Mouse (Mus musculus) liver, embryonic 12.5 days (tissue): ENCODE measurements at regions not wholly inside any gene's neighbourhood (a gene's known extent, or its start where the extent isn't known, plus 50 kb on each side); places are given as distances from the start of the nearest gene placed in this dataset.

Source experiments
- ATAC-seq: fragments of 200-750 bp; cut with Nextera tagmentation; 2 replicates; pipeline ENCODE4 v1.8.0; 2017; ENCODE audit warnings: moderate number of reproducible peaks, mild to moderate bottlenecking, moderate library complexity
- H3K27ac ChIP-seq: fragments of 300-500 bp; sonication (generic); 2 replicates; pipeline ENCODE4 v1.5.1; 2016; ENCODE audit warnings: mild to moderate bottlenecking
- H3K27me3 ChIP-seq: fragments of 300-500 bp; sonication (generic); replicated peaks from 2 replicates; pipeline ENCODE4 v1.6.1; 2016; ENCODE audit warnings: mild to moderate bottlenecking, moderate library complexity
- H3K36me3 ChIP-seq: fragments of 300-500 bp; sonication (generic); 2 replicates; pipeline ENCODE4 v1.6.1; 2016; ENCODE audit warnings: mild to moderate bottlenecking, moderate library complexity
- H3K4me1 ChIP-seq: fragments of 300-500 bp; sonication (generic); 2 replicates; pipeline ENCODE4 v1.6.1; 2016
- H3K4me2 ChIP-seq: fragments of 300-500 bp; sonication (generic); 2 replicates; pipeline ENCODE4 v1.6.1; 2016; ENCODE audit warnings: mild to moderate bottlenecking, moderate library complexity
- H3K4me3 ChIP-seq: fragments of 300-500 bp; sonication (generic); 2 replicates; pipeline ENCODE4 v1.5.1; 2016; ENCODE audit warnings: mild to moderate bottlenecking, moderate library complexity
- H3K9ac ChIP-seq: fragments of 300-500 bp; sonication (generic); 2 replicates; pipeline ENCODE4 v1.6.1; 2016; ENCODE audit warnings: mild to moderate bottlenecking, moderate library complexity
- H3K9me3 ChIP-seq: fragments of 300-500 bp; sonication (generic); replicated peaks from 2 replicates; pipeline ENCODE4 v1.6.1; 2016; ENCODE audit warnings: mild to moderate bottlenecking, moderate library complexity
- WGBS: fragments of 180-500 bp; shearing (Covaris S2); methylation state at CpG from one replicate; pipeline ENCODE4 v1.1.7; 2016; ENCODE audit not compliant: insufficient replicate concordance; 5-methylcytosine and 5-hydroxymethylcytosine counted together

DNA sequence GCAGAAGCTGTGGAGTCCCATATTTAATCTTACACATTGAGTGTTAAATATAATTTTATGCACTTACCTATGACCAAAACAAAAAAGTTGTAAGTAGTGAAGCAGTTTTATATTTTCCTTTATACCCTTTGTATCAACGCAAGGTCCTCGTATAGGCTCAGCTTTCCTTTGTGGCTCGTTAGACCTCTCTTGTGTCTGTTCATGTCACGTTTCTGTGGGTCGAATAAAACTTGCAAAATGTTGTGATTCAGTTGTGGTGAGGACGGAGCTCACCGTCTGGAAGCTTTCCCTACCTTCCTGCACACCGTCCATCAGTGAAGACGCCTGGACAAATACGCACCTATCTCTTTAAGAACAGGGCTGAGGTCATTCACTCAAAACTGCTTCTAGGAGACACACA lies 64.9 kb upstream of the Cpsf6 start:
- Histone ChIP-seq H3K27ac (no peak overlapping the region), H3K9ac (no peak overlapping the region), H3K36me3 (no peaks in the 10 kb centered on the region), H3K4me3 (no peak overlapping the region), H3K4me1 (no peaks in the 10 kb centered on the region), H3K27me3 (no peaks in the 10 kb centered on the region), H3K9me3 (0 out of 2 replicates have a peak, but pooled peaks cover 2% of the 10 kb centered on the region), H3K4me2 (no peak overlapping the region)
- no peak for ATAC-seq
- 59% methylated on average over 10 of the region's 10 CpGs for WGBS

DNA sequence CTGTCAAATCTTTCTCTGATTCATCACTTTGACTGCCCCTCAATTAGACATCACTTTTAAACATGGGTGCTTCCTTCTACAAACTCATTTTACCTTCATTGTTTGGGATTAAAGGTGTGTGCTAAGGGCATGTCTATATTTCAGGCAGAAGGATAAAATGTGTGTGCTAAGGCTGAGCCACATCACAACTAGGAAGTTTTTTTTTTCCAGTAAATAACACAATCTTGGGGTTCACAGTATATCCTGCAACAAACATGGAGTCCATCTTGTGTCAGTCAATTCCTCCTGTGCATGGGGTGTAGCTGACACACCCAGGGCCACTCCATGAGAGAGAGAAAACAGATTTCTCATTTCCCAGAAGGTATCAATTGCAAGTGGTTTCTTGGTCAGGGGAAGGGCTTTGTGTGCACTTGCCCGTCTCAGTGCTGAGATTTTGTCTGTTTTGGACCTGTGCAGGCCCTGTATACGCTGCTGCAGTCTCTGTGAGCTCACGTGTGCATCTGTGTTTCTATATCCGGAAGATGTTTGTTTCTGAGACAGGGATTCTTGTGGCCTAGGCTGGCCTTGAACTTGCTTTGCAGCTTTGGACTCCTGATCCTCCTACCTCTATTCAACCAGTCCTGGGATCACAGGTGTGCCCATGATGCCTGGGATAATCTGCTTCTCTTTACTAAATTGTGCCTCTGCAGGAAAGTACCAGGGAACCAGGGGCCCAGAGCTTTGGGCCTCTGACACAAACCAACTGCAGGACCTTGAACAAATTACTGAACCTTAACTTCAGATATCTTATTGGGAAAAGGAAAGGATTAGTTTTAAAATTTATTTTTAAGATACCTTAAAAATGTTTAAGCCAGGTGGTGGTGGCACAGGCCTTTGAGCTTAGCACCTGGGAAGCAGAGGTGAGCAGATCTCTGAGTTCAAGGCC lies 63.9 kb upstream of the Cpsf6 start:
- ATAC-seq = no peak
- 76% methylated on average over 4 of the region's 4 CpGs for WGBS
- Histone ChIP-seq H3K9me3 (0 out of 2 replicates have a peak, but pooled peaks cover 3% of the 10 kb centered on the region), H3K4me1 (no peaks in the 10 kb centered on the region), H3K9ac (no peak overlapping the region), H3K27me3 (no peaks in the 10 kb centered on the region), H3K4me2 (no peak overlapping the region), H3K4me3 (no peak overlapping the region), H3K36me3 (no peaks in the 10 kb centered on the region), H3K27ac (no peak overlapping the region)

DNA sequence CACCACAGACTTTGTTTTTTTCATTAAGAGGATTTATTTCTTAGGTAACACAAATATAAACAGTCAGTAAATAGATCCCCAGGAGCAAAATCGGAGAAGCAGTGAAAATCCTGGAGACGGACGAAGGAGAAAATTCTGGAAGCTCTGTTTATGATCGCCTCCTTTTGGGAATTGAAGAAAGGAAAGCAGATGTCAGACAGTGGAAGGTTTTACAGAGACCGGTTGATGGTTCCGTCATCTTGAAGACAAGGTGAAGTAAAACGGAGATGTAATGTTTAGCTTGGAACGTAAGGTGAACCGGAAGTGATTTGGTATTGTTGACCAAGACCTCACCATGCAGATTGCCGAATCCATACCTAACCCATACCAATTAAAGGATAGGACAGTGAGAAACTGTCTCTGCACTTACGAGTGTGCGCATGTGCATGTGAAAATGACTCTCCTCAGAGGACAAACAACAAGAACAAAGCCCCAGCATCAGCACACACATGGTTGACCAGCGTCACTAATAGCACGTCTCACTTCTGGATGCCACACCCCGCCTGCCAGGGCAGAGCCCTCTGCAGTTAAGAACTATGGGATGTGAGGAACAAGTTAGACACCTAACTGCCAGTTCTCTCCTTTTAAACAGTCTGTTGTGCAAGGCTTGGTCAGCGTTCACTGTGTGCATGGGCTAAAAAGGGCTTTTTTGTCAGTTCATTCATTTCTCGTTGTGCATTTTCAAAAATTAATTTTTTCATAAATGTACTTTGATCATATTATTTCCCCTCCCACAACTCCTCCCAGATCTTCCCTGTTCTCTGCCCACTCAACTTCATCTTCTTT lies 62.4 kb upstream of the Cpsf6 start:
- H3K4me3 ChIP-seq = no peak overlapping the region
- H3K27ac ChIP-seq = no peak overlapping the region
- H3K4me1 ChIP-seq = no peaks in the 10 kb centered on the region
- H3K36me3 ChIP-seq = no peaks in the 10 kb centered on the region
- no peak overlapping the region for H3K4me2 ChIP-seq
- no peak for ATAC-seq
- no peaks in the 10 kb centered on the region for H3K27me3 ChIP-seq
- H3K9me3 ChIP-seq = 0 out of 2 replicates have a peak, but pooled peaks cover 3% of the 10 kb centered on the region
- no peak overlapping the region for H3K9ac ChIP-seq
- 78% methylated on average over 17 of the region's 17 CpGs for WGBS

DNA sequence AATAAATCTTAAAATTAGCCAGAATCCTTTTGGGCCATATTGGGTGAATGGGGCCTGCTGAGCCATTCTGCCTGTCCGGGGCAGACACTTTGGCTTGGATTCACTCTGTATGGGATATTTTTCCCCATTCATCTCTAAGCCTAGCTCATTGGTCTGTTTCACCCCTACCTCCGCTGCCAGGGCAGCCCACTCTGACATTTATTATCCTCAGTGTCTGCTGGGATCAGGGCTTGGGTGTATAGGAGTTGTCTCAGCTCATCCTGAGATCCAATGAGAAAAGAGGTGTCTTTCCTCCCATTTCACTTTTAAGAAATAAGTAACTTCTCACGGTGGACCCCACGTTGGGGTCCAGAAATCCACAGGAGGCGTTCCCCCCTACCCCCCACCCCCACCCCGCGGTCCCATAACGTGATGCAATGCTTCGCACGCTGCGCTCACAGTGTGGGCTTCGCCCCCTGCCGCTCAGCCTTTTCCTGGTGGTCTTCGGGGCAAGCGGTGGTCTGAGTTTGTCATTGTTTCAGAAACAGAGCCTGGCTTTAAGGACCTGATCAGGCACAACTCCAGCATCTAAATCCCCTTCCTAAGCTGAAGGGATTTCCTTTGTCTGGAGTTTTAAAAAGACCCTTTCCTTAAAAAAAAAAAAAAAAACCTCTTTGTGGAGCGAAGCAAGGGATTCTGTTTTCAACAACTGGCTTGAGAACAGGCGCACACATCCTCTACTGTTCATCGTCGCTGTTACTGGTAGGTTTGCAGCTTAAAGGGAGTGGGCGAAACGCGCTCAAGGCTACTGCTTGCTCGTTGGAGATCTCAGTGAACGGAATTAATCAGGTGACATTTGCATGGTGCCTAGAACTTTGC lies 61.5 kb upstream of the Cpsf6 start:
- H3K9me3 ChIP-seq = 0 out of 2 replicates have a peak, but pooled peaks cover 3% of the 10 kb centered on the region
- no peak overlapping the region for H3K27ac ChIP-seq
- H3K36me3 ChIP-seq = no peaks in the 10 kb centered on the region
- ATAC-seq = no peak
- H3K9ac ChIP-seq = no peak overlapping the region
- no peak overlapping the region for H3K4me3 ChIP-seq
- no peaks in the 10 kb centered on the region for H3K4me1 ChIP-seq
- WGBS = 51% methylated on average over 24 of the region's 24 CpGs
- H3K27me3 ChIP-seq = no peaks in the 10 kb centered on the region
- H3K4me2 ChIP-seq = no peak overlapping the region

DNA sequence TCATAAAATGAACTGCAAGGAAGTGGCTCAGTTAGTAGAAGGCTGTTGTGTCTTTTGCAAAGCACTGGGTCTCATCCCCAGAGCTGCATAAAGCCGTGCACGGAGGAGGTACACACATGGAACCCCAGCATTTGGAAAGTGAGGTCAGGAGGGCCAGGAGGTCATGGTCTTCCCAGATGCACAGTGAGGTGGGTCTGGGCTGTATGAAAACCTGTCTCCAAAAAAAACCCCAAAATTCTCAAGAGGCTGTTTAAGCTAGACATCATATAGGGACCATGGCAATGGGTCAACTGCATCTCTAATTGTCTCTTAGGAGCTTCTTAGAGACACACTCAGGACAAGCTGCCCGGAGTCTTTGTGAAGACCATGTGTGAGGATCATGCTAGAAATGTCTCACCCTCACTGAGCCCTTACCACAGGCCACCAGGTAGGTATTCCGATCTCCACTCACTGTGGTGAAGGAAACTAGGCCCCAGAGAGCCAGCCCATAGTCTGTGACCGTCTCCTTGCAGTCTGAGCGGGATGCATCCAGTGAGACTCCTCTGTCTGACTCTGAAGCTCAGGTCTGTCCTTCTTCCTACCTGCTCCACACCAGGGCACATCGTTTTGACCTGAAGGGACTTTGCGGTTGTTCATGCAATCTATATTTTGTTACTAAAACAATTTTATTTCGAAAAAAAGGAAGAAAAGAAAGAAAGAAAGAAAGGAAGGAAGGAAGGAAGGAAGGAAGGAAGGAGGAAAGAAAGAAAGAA lies 60.6 kb upstream of the Cpsf6 start:
- 66% methylated on average over 9 of the region's 9 CpGs for WGBS
- no peak for ATAC-seq
- Histone ChIP-seq H3K4me1 (peaks cover 5% of the 10 kb centered on the region), H3K36me3 (no peaks in the 10 kb centered on the region), H3K9ac (no peak overlapping the region), H3K27me3 (no peaks in the 10 kb centered on the region), H3K27ac (no peak overlapping the region), H3K9me3 (0 out of 2 replicates have a peak, but pooled peaks cover 3% of the 10 kb centered on the region), H3K4me3 (no peak overlapping the region), H3K4me2 (no peak overlapping the region)

DNA sequence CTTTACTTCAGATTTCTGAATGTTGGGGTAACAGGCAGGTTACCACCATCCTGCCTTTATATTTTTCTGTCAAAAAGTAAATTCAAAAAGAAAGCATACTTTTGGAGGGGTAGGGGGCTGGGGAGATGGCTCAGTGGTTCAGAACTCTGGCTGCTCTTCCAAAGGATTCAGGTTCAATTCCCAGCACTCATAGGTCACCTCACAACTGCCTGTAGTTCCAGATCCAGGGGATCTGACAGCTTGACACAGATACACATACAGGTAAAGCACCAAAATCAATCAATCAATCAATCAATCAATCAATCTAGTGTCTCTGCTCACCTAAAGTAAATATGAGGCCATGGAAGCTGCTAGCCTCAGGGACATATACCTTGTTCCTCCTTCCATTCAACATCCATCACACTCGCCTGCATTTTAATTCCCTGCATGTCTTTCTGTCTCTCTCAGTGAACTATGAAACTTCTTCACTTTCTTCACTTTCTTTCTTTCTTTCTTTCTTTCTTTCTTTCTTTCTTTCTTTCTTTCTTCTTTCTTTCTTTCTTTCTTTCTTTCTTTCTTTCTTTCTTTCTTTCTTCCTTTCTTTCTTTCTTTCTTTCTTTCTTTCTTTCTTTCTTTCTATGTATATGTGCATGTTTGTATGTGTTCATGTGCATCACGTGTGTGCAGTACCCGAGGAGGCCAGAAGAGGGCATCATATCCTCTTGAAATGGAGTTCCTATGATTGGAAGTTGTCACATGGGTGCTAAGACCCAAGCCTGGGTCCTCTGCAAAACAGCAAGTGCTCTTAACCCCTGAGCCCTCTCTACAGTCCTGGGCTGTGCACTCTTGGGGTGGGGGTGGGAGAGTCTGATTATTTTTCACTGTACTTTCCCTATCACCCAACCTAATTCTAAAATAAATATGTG lies 59.6 kb upstream of the Cpsf6 start:
- no peak overlapping the region for H3K4me3 ChIP-seq
- H3K4me1 ChIP-seq = peaks cover 14% of the 10 kb centered on the region
- H3K9me3 ChIP-seq = 0 out of 2 replicates have a peak, but pooled peaks cover 3% of the 10 kb centered on the region
- no peak for ATAC-seq
- H3K4me2 ChIP-seq = no peak overlapping the region
- 67% methylated on average over 3 of the region's 3 CpGs for WGBS
- H3K27ac ChIP-seq = no peak overlapping the region
- no peaks in the 10 kb centered on the region for H3K36me3 ChIP-seq
- H3K9ac ChIP-seq = no peak overlapping the region
- H3K27me3 ChIP-seq = no peaks in the 10 kb centered on the region

DNA sequence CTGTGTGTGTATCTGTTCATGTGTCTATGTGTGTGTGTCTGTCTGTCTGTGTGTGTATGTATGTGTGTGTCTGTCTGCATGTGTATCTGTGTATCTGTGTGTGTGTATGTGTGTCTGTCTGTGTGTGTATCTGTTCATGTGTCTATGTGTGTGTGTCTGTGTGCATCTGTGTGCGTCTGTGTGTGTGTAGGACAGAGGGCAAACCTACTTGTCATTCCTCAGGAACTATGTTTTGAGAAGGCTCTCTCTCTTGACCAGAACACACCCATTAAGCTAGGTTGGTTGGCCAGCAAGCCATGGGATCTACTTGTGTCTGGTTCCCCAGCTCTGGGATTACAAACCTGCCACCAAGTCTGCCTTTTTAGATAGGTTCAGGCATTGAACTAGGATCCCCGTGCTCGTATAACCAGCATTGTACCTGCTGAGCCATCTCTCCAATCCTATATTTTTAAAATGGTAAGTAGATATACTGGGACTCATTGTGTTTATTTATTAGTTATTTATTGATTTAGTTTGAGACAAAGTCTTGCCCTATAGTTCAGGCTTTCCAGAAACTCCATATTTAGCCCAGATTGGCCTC lies 58.9 kb upstream of the Cpsf6 start:
- Histone ChIP-seq H3K27me3 (no peaks in the 10 kb centered on the region), H3K9ac (no peak overlapping the region), H3K4me2 (no peak overlapping the region), H3K9me3 (0 out of 2 replicates have a peak, but pooled peaks cover 3% of the 10 kb centered on the region), H3K27ac (no peak overlapping the region), H3K36me3 (no peaks in the 10 kb centered on the region), H3K4me1 (peaks cover 20% of the 10 kb centered on the region), H3K4me3 (no peak overlapping the region)
- 64% methylated on average over 3 of the region's 3 CpGs for WGBS
- no peak for ATAC-seq

DNA sequence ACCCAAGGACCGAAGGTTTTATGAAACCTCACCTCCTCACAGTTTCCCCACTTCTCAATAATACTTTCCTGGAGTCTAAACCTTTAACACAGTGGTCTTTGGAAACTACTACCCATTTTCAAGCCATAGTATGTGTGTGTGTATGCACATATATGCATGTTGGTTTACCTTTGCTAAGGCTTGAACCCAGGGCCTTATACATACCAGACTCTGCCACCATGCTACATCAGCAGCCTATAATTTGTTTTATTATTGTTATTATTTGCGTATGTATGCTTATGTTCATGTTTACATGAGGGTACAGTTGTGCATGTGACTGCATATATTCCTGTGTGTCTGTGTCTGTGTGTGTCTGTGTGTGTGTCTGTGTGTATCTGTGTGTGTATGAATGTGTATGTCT lies 58.2 kb upstream of the Cpsf6 start:
- H3K9me3 ChIP-seq = 0 out of 2 replicates have a peak, but pooled peaks cover 3% of the 10 kb centered on the region
- ATAC-seq = no peak
- 74% methylated on average over 2 of the region's 2 CpGs for WGBS
- no peak overlapping the region for H3K27ac ChIP-seq
- no peaks in the 10 kb centered on the region for H3K27me3 ChIP-seq
- no peak overlapping the region for H3K4me3 ChIP-seq
- no peaks in the 10 kb centered on the region for H3K36me3 ChIP-seq
- no peak overlapping the region for H3K9ac ChIP-seq
- H3K4me1 ChIP-seq = peaks cover 20% of the 10 kb centered on the region
- no peak overlapping the region for H3K4me2 ChIP-seq

DNA sequence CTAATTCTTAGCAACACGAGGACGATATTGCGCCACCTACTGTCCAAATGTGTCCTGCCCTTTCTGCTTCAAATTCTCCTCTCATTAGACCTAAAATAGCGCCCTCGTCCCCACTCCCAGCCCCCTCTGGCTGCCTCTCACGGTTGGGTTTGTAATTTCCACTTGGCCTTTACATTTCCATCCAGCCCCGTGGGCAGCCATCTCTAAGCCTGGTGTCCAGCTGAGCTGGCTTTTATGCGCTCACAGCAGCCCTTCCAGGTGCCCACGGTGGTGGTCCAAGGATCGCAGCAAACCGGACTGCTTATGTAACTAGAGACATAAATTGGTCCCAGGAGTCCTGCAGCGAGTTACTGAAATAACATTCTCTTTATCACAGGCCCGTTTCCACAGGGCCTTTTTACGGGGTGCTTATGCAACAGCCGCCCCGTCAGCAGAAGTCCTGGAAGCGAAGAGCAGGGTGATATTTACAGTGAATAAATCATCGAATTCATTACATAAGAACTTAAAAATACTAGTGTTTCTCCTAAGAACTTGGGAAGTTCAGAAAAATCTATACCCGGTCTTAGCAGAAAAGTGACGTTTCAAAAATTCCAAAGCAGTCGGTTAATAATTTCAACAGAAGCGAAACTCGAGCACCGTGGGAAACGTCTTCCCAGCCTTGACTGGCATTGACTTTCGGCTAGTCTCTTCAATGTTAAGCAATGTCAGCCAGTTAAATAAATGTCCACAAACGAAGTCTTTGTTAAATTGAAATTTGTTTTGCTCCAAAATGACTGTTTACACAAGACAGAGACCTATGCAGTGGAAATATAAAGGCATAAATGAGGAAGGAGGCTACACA lies 57.3 kb upstream of the Cpsf6 start:
- Histone ChIP-seq H3K4me2 (no peak overlapping the region), H3K4me3 (no peak overlapping the region), H3K27ac (no peak overlapping the region), H3K4me1 (peaks cover 20% of the 10 kb centered on the region), H3K27me3 (no peaks in the 10 kb centered on the region), H3K36me3 (no peaks in the 10 kb centered on the region), H3K9me3 (0 out of 2 replicates have a peak, but pooled peaks cover 3% of the 10 kb centered on the region), H3K9ac (no peak overlapping the region)
- WGBS = 51% methylated on average over 27 of the region's 27 CpGs
- ATAC-seq = no peak
